ENCODE assay signal across 26 mouse cellular contexts in genomic region chr19:3980917-3981316, GRCm38 (mm10). TPM values are rescaled to one million over a fixed set of nuclear protein-coding genes. Genes with fewer than 3 reads are reported as not detected.
"Had no signal": no experiment of that assay in that cellular context is flagged by ENCODE, and none has a peak within 500 bp of the region (broad histone marks: within the 10 kb centered on the region; RNA-seq: fewer than 3 reads in every experiment).

No protein-coding gene starts in this region.

- H3K27ac ChIP-seq: left cerebral cortex, adult 2 months; limb, embryonic 10.5 days; limb, embryonic 12.5 days; limb, embryonic 13.5 days; limb, embryonic 15.5 days; liver, embryonic 12.5 days; liver, embryonic 13.5 days; liver, embryonic 14.5 days; liver, embryonic 15.5 days; lung, embryonic 15.5 days; macrophage; midbrain, embryonic 12.5 days; midbrain, embryonic 13.5 days; midbrain, embryonic 15.5 days had no signal

- H3K4me1 ChIP-seq: midbrain, embryonic 15.5 days had no signal

- H3K9me3 ChIP-seq: limb, embryonic 10.5 days; limb, embryonic 12.5 days; limb, embryonic 13.5 days; limb, embryonic 15.5 days; liver, embryonic 12.5 days; liver, embryonic 13.5 days; liver, embryonic 15.5 days; lung, embryonic 15.5 days; megakaryocyte, embryonic 14.5 days; midbrain, embryonic 10.5 days; midbrain, embryonic 12.5 days; midbrain, embryonic 13.5 days; midbrain, embryonic 15.5 days had no signal

- H3K4me3 ChIP-seq: left cerebral cortex, adult 2 months; limb, embryonic 10.5 days; limb, embryonic 12.5 days; limb, embryonic 13.5 days; limb, embryonic 15.5 days; liver, embryonic 12.5 days; liver, embryonic 13.5 days; liver, embryonic 15.5 days; lung, embryonic 15.5 days; midbrain, embryonic 10.5 days; midbrain, embryonic 12.5 days; midbrain, embryonic 13.5 days; midbrain, embryonic 15.5 days; myocyte had no signal

- H3K36me3 ChIP-seq: limb, embryonic 10.5 days; limb, embryonic 12.5 days; limb, embryonic 13.5 days; limb, embryonic 15.5 days; liver, embryonic 12.5 days; liver, embryonic 13.5 days; liver, embryonic 15.5 days; lung, embryonic 15.5 days; midbrain, embryonic 10.5 days; midbrain, embryonic 12.5 days; midbrain, embryonic 13.5 days; midbrain, embryonic 15.5 days had no signal

- H3K27me3 ChIP-seq: limb, embryonic 12.5 days; limb, embryonic 13.5 days; liver, embryonic 13.5 days; lung, embryonic 15.5 days; midbrain, embryonic 12.5 days; midbrain, embryonic 13.5 days; midbrain, embryonic 15.5 days had no signal

RNA-seq across cellular contexts. Expression of gene Aldh3b2, which starts 8.8 kb away (rescaled TPM):
- polyA plus RNA-seq: macrophage had no signal

RNA-seq across cellular contexts. Expression of gene Tbx10, which starts 11.6 kb away (rescaled TPM):
- polyA plus RNA-seq: limb, embryonic 12.5 days; limb, embryonic 13.5 days; limb, embryonic 15.5 days; liver, adult 2 months; liver, embryonic 16.5 days; liver, postnatal 0 days; lung, embryonic 14.5 days; lung, embryonic 15.5 days; lung, postnatal 0 days; macrophage; midbrain, embryonic 10.5 days; midbrain, embryonic 11.5 days; midbrain, embryonic 12.5 days; midbrain, embryonic 13.5 days; midbrain, embryonic 14.5 days; midbrain, embryonic 15.5 days; midbrain, embryonic 16.5 days; midbrain, postnatal 0 days had no signal
